Mouse (Mus musculus) olfactory bulb, adult 2 months (tissue): Measurements from ENCODE around the gene Pcnx2. TPM values are rescaled to one million over a fixed set of nuclear protein-coding genes. Genes with fewer than 3 reads are reported as not detected.

Experiments
- H3K27ac ChIP-seq: fragments of 200-500 bp; 2 replicates; pipeline ENCODE4 v1.5.1; 2012; ENCODE audit warnings: low read depth, low read length; ENCODE audit not compliant: insufficient read depth
- H3K4me1 ChIP-seq: fragments of 200-500 bp; 2 replicates; pipeline ENCODE4 v1.6.1; 2012; ENCODE audit warnings: low read length; ENCODE audit not compliant: control insufficient read depth, insufficient read depth
- H3K4me3 ChIP-seq: fragments of 200-500 bp; 2 replicates; pipeline ENCODE4 v1.5.1; 2012; ENCODE audit warnings: mild to moderate bottlenecking, low read depth, low read length, moderate library complexity; ENCODE audit not compliant: insufficient read depth
- CTCF ChIP-seq: fragments of 200-500 bp; IDR thresholded peaks from 2 replicates; pipeline ENCODE4 v1.5.1; 2012; ENCODE audit warnings: low read depth, mild to moderate bottlenecking, low read length, moderate library complexity; ENCODE audit not compliant: insufficient read depth
- POLR2A ChIP-seq: fragments of 200-500 bp; IDR thresholded peaks from 2 replicates; pipeline ENCODE4 v1.6.1; 2012; ENCODE audit warnings: mild to moderate bottlenecking, low read depth, low read length, moderate library complexity; ENCODE audit not compliant: insufficient read depth
- WGBS: fragments of 180-500 bp; shearing (Covaris S2); methylation state at CpG from one replicate; pipeline ENCODE4 v1.1.7; 2018; 5-methylcytosine and 5-hydroxymethylcytosine counted together
- polyA plus RNA-seq: library from polyadenylated mRNA; stranded (reverse); fragments of >200 nt; gene quantifications from 2 replicates; pipeline ENCODE4 v1.2.4, GENCODE M21; 2012; ENCODE audit warnings: low replicate concordance; ENCODE audit not compliant: missing spikeins, insufficient read depth, insufficient read length

Gene Pcnx2
- polyA plus RNA-seq, 1 experiment = not detected

DNA sequence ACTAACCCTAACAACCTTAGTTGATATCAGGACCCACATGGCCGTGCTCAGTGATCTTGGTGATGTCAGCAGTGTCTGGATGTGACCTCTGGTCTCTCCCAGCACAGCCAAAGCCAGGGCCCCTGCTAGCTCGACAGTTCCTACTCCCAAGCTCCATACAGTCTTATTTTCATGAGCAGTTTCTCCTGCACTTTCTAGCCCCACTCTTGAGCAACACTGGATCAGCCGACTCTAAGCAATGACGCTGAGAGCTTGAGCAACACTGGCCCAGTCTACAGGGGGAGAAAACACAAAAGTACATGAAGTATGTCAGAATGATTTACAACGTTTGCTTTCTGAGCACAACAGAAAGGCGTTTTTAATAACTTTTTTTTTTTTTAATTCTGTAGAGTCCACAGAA, 121.3 kb downstream of the Pcnx2 start:
- H3K27ac ChIP-seq = no peak overlapping the region
- no peak for TF ChIP-seq POLR2A
- no peak for TF ChIP-seq CTCF
- WGBS = 85% methylated on average over 6 of the region's 6 CpGs
- no peaks in the 10 kb centered on the region for H3K4me1 ChIP-seq
- H3K4me3 ChIP-seq = no peak overlapping the region

DNA sequence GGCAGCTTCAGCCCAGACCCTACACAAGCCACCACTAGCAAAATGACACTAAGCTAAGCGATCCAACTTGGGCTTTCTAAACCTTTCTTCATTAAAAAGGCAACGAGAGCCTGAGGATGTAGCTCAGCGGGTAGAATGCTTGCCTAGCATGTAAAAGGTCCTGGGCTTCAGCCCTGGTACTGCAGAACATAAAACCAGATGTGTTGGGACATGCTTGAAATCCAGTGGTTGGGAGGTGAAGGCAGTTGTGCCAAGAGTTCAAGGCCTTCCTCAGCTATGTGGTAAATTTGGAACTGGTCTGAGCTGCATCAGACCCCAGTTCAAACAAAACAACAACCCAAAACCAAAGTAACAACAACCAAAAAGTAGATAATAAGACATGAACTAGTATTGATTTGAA, 121.8 kb downstream of the Pcnx2 start:
- Histone ChIP-seq H3K4me3 (no peak overlapping the region), H3K27ac (no peak overlapping the region), H3K4me1 (no peaks in the 10 kb centered on the region)
- WGBS = 94% methylated on average over 3 of the region's 3 CpGs
- TF ChIP-seq CTCF (no peak), POLR2A (no peak)

DNA sequence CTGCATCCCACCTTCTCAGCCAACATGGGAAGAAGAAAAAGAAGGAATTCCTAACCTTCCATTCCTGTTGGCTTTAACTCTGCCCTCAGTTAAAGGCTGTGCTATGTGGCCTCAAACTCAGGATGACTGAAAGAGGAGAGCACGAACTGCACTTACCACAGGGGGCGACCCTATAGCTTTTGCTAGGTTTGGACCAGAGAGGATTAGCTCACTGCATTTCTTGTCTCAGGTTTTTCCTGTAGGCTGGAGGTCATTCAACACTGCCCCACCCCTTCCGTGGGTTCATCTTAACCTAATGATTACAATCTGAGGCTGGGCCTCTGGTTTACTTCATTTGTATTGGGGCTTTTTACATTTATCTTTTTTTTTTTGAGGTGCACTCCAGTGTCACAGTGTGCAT, 123.1 kb downstream of the Pcnx2 start:
- H3K4me3 ChIP-seq = no peak overlapping the region
- H3K27ac ChIP-seq = no peak overlapping the region
- H3K4me1 ChIP-seq = no peaks in the 10 kb centered on the region
- 89% methylated on average over 3 of the region's 3 CpGs for WGBS
- TF ChIP-seq POLR2A (no peak), CTCF (no peak)

DNA sequence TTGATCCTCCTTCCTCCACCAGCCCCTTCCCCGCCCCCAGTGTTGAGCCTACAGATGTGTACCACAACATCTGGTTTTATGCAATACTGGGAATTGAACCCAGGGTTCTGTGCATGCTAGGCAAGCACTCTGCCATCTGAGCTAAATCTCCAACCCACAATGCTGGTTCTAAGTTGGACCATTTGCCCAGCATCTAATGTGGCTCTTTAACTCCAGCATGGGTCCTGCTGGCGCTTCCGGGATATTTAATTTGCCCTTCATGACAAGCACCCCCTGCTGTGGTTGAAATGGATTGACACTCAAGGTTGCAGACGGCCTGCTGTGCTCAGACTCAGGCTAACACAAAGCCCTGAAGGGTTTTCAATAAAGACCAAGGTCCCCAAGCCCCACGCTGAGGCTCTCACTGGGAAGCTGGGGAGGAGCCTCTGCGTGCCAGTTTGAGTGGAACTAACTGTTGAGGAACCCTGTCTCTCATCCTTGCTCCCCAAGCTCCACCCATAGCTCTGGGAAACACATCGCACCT, 124.8 kb downstream of the Pcnx2 start:
- TF ChIP-seq POLR2A (no peak), CTCF (no peak)
- Histone ChIP-seq H3K4me3 (no peak overlapping the region), H3K27ac (no peak overlapping the region), H3K4me1 (no peaks in the 10 kb centered on the region)
- 75% methylated on average over 7 of the region's 7 CpGs for WGBS

DNA sequence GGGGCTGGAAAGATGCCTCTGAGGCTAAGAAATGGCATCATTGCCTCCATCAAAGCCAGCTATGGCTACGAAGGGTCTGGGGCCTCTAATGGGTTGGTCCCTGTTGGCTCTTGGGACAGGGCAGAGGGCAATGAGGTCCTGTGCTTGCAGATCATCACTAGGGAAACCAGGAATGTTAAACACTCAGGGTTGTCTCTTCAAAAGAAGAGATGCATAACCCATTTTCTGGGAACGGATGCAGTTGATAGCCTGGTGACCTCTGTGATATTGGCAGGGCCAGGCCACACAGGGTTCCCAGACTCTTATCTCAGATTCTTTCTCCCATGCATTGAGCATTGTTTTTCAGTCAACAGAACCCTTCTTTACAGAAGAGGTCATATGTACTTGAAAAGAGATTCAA, 125.8 kb downstream of the Pcnx2 start:
- WGBS = 95% methylated on average over 2 of the region's 2 CpGs
- no peak overlapping the region for H3K27ac ChIP-seq
- TF ChIP-seq CTCF = no peak
- TF ChIP-seq POLR2A = no peak
- no peaks in the 10 kb centered on the region for H3K4me1 ChIP-seq
- H3K4me3 ChIP-seq = no peak overlapping the region

DNA sequence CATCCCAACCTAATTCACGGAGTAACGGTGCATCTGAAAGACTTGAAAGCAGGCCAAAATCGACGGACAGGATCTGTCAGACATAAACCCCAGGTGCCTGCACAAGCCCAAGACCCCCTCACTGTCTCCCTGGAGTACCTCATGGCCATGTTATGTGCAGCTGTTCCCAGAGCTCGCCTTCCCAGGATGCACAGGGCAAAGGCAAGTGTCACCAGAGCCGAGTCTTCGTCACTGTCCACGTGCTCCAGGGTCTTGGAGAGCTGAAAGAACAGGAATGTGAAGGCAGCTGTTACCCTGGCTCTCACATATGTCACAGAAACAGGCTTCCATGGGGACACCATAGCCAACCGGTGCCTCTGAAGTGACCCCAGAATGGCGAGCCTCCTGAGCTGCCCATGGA, 130.0 kb downstream of the Pcnx2 start:
- Histone ChIP-seq H3K4me1 (no peaks in the 10 kb centered on the region), H3K27ac (no peak overlapping the region), H3K4me3 (no peak overlapping the region)
- 91% methylated on average over 10 of the region's 10 CpGs for WGBS
- TF ChIP-seq CTCF (no peak), POLR2A (no peak)

DNA sequence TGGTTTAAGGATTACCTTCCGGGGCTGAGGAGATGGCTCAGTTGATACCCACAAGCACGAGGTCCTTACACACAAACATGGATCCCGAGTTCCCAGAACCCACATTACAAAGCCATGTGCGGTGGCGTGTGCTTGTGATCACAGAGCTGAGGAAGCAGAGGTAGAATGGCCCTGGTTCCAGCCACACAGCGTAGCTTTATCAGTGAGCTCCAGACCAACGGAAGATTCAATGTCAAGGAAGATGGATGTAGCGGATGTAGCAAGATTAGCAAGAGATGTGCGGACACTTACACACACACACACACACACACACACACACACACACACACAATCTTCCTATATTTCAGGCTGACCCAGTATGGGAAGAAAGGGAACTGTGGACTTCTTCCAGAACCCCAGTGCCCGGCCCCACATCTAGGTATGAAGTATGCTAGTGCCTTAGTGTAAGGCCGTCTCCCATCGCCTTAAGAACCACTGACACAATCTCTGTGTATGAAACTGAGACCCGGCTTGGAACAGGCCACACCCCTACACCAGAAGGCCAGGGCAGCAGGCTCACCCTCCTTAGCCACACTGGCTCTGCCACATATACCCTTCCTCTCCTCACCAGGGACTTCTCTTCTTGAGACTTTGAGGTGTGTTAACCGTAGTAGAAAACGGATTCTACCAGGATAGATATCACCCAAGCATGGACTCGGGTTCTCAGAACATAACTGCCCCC, 134.9 kb downstream of the Pcnx2 start:
- H3K27ac ChIP-seq = no peak overlapping the region
- no peak overlapping the region for H3K4me3 ChIP-seq
- WGBS = 95% methylated on average over 16 of the region's 16 CpGs
- no peaks in the 10 kb centered on the region for H3K4me1 ChIP-seq
- TF ChIP-seq CTCF = no peak
- TF ChIP-seq POLR2A = no peak

DNA sequence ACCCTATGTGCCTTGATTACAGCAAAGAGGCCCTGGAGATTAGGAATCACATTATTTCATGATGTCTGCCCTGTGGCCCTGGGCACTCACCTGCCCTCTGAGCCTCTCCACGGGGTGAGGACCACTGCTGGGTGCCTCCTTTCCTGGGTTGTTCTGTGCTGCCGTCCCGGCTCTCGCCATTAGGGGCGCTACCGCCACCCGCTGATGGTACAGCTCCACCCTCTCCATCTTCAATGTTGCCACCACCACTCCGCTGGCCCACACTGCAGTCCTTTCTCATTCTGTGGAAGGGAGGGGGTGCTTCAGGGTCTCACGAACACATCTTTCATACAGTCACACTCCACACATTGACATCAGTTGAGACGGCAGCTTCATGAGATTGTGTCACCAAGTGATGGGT, 139.1 kb downstream of the Pcnx2 start:
- TF ChIP-seq POLR2A = no peak
- no peak; the same call in 1 of the 2 replicates for TF ChIP-seq CTCF
- H3K4me3 ChIP-seq = no peak overlapping the region
- peaks cover 8% of the 10 kb centered on the region for H3K4me1 ChIP-seq
- WGBS = 53% methylated on average over 10 of the region's 10 CpGs
- no peak overlapping the region for H3K27ac ChIP-seq

DNA sequence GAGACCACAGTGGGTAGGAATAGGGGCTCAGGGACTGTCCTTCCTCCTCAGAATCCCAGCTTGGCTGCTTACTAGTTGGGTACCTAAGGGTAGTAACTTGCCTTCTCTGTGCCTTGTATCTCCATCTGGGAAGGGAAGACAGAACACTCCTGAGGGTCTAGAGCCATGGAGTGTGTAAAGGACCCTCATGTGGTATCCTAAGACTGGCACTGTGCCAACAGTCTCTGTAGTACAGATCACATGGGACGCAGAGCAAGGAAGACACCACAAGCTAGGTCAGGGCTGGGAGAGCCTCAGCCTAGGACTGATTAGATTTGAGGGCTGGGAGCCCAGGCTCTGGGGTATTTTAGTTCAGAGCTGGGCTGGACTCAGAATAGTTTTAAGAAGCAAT, 141.0 kb downstream of the Pcnx2 start:
- no peak for TF ChIP-seq POLR2A
- no peak for TF ChIP-seq CTCF
- Histone ChIP-seq H3K4me1 (peaks cover 8% of the 10 kb centered on the region), H3K4me3 (no peak overlapping the region), H3K27ac (no peak overlapping the region)
- WGBS = 64% methylated on average over 1 of the region's 1 CpGs

DNA sequence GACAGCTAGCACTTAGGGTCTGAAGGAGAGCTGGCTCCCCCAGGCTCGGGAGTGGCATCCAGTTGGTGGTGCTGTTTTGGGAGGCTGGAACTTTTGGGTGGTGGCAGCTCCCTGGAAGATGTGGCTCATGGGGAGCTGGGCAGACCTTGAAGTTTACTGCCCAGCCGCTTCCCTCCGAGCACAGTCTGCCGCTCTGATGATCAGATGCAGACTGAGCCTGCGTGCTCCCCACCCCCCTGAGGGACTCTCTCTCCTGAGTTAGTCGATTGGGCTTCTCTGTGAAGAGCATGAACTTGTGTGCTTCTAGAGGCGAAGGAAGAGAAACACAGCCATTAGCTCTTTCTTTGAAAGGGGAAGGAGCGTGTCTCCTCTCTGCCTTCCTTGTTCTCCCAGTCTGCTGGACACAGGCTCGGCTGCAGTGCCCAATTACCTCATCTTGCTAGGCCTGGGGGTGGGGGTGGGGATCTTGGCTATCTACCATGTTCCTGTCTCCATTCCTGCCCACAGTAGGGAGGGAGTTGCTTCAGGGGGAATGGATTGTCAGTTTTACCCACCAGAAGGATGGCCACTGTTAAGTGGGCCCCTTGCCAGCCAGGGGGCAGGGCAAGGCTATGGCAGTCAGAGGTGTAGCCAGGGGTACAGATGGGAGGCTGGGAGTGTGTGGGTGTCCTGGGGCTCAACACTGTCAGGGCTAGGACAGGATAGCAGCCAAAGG, 141.6 kb downstream of the Pcnx2 start:
- Histone ChIP-seq H3K4me1 (peaks cover 8% of the 10 kb centered on the region), H3K27ac (no peak overlapping the region), H3K4me3 (no peak overlapping the region)
- no peak for TF ChIP-seq CTCF
- no peak for TF ChIP-seq POLR2A
- WGBS = 45% methylated on average over 9 of the region's 9 CpGs
